Mouse (Mus musculus) G1E-ER4 (cell line): Measurements from ENCODE around the gene Zfp281. TPM values are rescaled to one million over a fixed set of nuclear protein-coding genes. Genes with fewer than 3 reads are reported as not detected.

ENCODE experiments used
- GATA1 ChIP-seq: IDR thresholded peaks from one replicate; pipeline ENCODE4 v1.8.0; 2012; ENCODE audit warnings: low read length, inconsistent platforms
- polyA plus RNA-seq: library from polyadenylated mRNA; stranded (reverse); fragments of >175 nt; gene quantifications from 2 replicates; pipeline ENCODE4 v1.2.3, GENCODE M21; 2012

The Zfp281 gene
- polyA plus RNA-seq, 1 experiment = 22.3 TPM

DNA sequence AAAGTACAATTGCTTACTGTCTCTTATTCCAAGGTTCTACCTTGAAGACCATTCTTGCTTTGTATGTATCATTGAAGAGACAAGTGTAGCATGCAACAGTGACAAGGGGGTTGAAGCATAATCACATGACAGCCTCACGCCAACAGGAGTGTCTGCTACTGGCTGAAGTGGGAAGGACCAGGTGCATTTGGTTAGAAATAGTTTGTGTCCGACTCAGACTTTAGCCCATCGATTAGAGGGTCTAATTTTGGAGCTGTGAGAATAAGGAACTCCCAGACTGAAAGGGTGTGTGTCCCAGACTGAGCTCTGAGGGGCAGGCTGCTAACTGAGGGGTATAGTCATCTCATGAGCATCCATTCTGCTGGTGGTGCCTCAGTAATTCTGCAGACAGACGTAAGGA is 13.0 kb downstream of the Zfp281 start:
- TF ChIP-seq GATA1 = no peak

DNA sequence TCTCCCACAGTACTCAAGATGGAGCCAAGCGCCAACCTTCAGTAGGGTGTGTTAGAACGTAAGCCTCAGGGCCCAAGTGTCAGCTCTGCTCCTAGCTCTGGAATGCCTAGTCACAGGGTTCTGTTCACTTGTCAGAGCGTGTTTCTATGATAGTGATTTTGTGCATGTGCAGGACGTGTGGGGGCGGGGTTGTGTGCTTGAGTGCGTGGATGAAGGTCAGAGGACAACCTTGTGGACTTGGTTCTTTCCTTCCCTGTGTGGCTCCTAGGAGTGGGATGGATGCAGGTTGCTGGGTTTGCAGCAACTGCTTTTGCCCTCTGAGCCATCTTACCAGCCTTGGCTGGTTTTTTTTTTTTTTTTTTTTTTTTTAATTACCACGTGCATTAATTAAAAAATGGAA is 13.5 kb downstream of the Zfp281 start:
- no peak for TF ChIP-seq GATA1

- no peak for TF ChIP-seq GATA1
These were observed 14.0 kb downstream of the Zfp281 start for GRCm38 (mm10) chr1:136638699-136639098.

DNA sequence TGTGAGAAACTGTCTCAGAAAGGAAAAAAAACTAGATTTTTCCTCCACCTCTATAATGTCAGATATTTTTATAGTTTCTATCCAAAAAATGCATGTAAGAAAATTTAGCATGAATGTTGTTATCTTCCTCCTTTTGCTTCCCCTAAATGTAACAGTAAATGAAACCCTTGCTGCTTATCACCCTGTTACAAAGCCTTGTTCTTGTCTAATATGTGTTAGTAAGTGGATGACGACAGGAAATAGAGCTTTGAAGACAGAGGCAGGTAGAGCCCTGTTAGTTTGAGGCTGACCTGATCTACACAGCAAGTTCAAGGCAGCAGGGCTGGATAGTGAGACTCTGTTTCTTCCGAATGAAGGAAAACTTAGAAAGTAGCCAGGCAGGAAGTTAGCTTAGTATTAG is 14.5 kb downstream of the Zfp281 start:
- TF ChIP-seq GATA1 = no peak

DNA sequence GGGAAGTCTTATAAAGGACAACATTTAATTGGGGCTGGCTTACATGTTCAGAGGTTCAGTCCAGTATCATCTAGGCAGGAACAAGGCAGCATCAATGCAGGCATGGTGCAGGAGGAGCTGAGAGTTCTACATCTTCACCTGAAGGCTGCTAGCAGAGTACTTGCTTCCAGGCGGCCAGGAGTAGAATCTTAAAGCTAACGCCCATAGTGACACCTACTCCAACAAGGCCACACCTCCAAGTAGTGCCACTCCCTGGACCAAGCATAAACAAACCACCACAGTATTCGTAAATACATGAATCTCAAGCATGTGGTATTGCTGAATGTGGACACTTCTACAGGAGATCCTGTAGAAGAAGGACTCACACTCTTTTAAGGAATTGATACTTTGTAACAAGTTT is 18.0 kb downstream of the Zfp281 start:
- TF ChIP-seq GATA1 = no peak

- TF ChIP-seq GATA1 = no peak
These were observed 19.8 kb downstream of the Zfp281 start for GRCm38 (mm10) chr1:136644486-136644885.

DNA sequence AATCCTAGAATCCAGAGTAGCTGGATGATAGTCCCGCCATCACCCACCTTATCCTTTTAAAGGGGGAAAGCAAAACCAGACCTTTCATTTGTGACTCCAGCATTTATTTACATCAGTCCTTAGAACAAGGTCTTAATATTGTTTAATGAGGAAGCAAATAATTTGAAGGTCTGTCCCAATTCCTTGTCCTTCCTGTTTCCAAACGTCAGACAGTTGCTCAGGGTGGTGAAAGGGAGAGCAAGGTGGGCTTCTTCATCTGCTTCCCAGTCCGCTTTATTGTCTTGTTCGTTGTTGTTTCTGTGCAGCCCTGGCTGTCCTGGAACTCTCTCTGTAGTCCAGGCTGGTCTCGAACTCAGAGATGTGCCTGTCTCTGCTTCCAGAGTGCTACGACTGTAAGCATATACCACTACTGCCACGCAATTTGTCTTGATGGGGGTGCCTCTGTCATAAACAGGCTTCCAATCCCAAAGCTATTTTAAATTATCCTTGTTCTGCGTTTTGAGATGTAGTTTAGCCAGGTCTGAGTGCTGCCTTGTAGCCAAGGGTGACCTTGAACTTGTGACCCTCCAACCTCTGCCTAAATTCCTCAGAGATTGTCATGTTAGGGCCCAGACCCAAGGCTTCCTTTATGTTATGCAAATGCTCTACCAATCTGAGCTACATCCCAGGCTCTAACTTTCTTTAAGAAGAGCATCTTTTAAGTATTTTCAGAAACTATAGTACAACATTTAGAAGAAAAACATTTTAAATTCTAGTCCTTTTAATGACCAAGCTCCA is 21.3 kb downstream of the Zfp281 start:
- no peak for TF ChIP-seq GATA1

DNA sequence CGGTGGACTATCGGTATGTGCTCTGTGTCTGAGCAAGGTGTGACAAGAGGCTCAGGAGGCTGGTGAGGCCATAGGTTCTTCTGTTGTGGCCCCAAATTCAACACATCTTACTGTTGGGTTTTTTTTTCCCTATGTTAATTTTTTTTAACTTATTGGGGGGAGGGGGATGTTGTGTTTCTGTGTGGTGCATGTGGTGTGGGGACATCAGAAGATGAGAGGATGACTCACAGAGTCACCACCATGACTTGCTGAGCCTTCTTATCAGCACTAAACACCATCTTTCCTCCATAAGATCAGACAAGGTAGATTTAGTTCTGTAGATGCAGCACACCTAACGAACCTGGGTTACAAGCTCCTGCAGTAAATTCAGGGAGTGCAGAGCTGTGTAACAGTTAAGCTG is 27.4 kb downstream of the Zfp281 start:
- TF ChIP-seq GATA1 = no peak

DNA sequence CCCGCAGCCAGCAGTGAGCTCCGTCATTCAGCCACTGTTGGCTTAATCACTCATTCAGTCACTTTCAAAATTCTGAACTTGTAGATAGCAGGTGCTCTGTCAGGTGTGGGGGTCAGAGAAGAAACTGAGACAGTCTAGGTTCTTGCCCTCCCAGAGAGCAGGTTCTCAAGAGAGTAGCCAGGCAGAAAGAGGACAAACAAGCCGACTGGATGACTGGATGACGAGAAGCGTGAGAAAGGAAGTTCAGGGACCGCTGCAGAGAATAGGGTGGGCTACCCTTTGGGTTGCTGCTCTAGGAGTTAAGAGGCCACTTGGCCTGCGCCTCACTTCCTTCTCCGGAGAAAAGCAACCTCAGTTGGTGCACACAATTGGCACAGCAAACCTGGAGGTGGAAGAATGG is 28.8 kb downstream of the Zfp281 start:
- no peak for TF ChIP-seq GATA1

DNA sequence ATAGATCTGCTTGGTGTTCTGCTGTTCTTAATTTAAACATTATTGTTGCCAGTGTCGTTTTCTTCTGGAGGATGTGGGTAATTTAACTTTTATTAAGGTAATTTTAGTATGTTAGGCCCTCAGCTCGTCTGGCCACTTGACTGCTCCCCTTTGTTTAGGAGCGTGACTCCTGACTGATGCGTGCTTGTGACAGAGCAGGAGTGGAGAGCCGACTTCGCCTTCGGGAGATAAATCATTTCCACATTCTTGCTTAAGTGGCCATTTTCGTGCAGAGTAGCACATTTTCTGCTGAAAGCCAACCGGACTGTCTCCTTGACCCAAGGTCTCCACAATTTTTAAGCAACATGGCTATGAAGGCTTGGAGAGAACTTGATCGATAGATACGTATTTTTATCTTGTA is 29.7 kb downstream of the Zfp281 start:
- no peak for TF ChIP-seq GATA1

GRCm38 (mm10) chr1:136656619-136657018 is 31.9 kb downstream of the Zfp281 start:
- no peak for TF ChIP-seq GATA1

GRCm38 (mm10) chr1:136658456-136659227 is 33.9 kb downstream of the Zfp281 start:
- no peak for TF ChIP-seq GATA1

- no peak for TF ChIP-seq GATA1
These were observed 34.6 kb downstream of the Zfp281 start for GRCm38 (mm10) chr1:136659337-136659736.

GRCm38 (mm10) chr1:136659917-136660316 is 35.2 kb downstream of the Zfp281 start:
- TF ChIP-seq GATA1 = no peak

GRCm38 (mm10) chr1:136661511-136661910 is 36.8 kb downstream of the Zfp281 start:
- TF ChIP-seq GATA1 = no peak

GRCm38 (mm10) chr1:136661939-136662563 is 37.4 kb downstream of the Zfp281 start:
- TF ChIP-seq GATA1 = no peak
